Mouse (Mus musculus) stomach, postnatal 0 days (tissue): ENCODE results near the gene Nfic.
A peak's percentile ranks its signal among the peaks of the same experiment; 100 is the strongest.

Source experiments
- CTCF ChIP-seq: IDR thresholded peaks from 2 replicates; pipeline ENCODE4 v1.5.1; 2016; ENCODE audit warnings: antibody characterized with exemption, low read depth, mild to moderate bottlenecking, moderate library complexity
- EP300 ChIP-seq: optimal IDR thresholded peaks from 2 replicates; pipeline ENCODE3; 2016; ENCODE audit warnings: antibody characterized with exemption

DNA sequence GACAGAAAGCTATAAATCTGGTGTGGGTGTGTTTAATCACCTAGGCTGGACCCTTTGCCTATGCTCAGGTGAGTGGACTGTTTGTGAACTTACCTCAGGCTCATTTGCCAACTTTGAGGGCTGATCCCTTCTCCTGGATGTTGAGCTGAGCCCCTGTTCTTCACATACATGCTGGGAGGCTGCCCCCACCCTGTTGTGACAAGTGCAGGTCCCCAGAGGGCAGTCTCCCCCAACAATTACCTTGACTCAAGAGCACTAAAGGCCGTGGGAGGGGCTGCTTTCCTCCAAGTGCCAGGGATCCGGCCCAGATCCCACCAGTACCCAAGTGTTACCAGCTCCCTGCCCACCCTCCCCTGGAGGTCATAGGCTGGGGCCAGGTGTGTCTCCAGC is 29.6 kb upstream of the Nfic start:
- TF ChIP-seq CTCF = peak; percentile 39
- no peak for TF ChIP-seq EP300
